Mouse (Mus musculus): ENCODE measurements around the gene Ift57.

GRCm38 (mm10) chr16:49736536-49736935, 37.5 kb downstream of the Ift57 start:
- TF ChIP-seq CTCF (IDR thresholded peaks at IDR 0.05; ENCODE audit: control insufficient read depth, insufficient read depth, low read length) (no peak), POLR2A (IDR thresholded peaks at IDR 0.05; ENCODE audit: borderline replicate concordance, control insufficient read depth, low read depth, low read length) (no peak)

Data from bone marrow, adult 2 months (tissue).